Mouse (Mus musculus) small intestine, adult 2 months (tissue): Measurements from ENCODE around the gene Mansc1. TPM values are rescaled to one million over a fixed set of nuclear protein-coding genes. Genes with fewer than 3 reads are reported as not detected.
A peak's percentile ranks its signal among the peaks of the same experiment; 100 is the strongest.

Source experiments
- H3K27ac ChIP-seq: fragments of 200-500 bp; 2 replicates; pipeline ENCODE4 v1.5.1; 2012; ENCODE audit warnings: low read depth, low read length, control low read depth, inconsistent platforms; ENCODE audit not compliant: insufficient read depth
- H3K27me3 ChIP-seq: fragments of 200-500 bp; 2 replicates; pipeline ENCODE4 v1.6.1; 2012; ENCODE audit warnings: mild to moderate bottlenecking, moderate library complexity, low read length, inconsistent platforms; ENCODE audit not compliant: control insufficient read depth, insufficient read depth
- H3K36me3 ChIP-seq: fragments of 200-500 bp; 2 replicates; pipeline ENCODE4 v1.6.1; 2012; ENCODE audit warnings: mild to moderate bottlenecking, low read length, control low read depth, inconsistent platforms; ENCODE audit not compliant: control insufficient read depth, insufficient read depth
- H3K4me1 ChIP-seq: fragments of 200-500 bp; 2 replicates; pipeline ENCODE4 v1.6.1; 2012; ENCODE audit warnings: low read length, inconsistent platforms, mixed read lengths; ENCODE audit not compliant: control insufficient read depth, insufficient read depth, insufficient read length
- H3K4me3 ChIP-seq: fragments of 200-500 bp; 2 replicates; pipeline ENCODE4 v1.5.1; 2012; ENCODE audit warnings: low read depth, mild to moderate bottlenecking, control low read depth, inconsistent platforms, low read length, moderate library complexity
- CTCF ChIP-seq: fragments of 200-500 bp; IDR thresholded peaks from 2 replicates; pipeline ENCODE4 v1.5.1; 2012; ENCODE audit warnings: low read depth, mild to moderate bottlenecking, control low read depth, inconsistent platforms, low read length, moderate library complexity, mixed read lengths; ENCODE audit not compliant: insufficient replicate concordance, insufficient read length; ENCODE audit errors: extremely low read depth
- POLR2A ChIP-seq: fragments of 200-500 bp; IDR thresholded peaks from 2 replicates; pipeline ENCODE4 v1.6.1; 2012; ENCODE audit warnings: low read depth, mild to moderate bottlenecking, control low read depth, inconsistent platforms, low read length, moderate library complexity
- whole genome bisulfite sequencing: fragments of 180-500 bp; shearing (Covaris S2); methylation state at CpG from one replicate; pipeline ENCODE4 v1.1.7; 2018; 5-methylcytosine and 5-hydroxymethylcytosine counted together
- polyA plus RNA-seq: library from polyadenylated mRNA; depleted of rRNA; stranded (reverse); fragments of >200 nt; gene quantifications from 2 replicates; pipeline ENCODE4 v1.2.3, GENCODE M21; 2012

Mansc1 gene
- polyA plus RNA-seq, 1 experiment: 6.9 TPM

DNA sequence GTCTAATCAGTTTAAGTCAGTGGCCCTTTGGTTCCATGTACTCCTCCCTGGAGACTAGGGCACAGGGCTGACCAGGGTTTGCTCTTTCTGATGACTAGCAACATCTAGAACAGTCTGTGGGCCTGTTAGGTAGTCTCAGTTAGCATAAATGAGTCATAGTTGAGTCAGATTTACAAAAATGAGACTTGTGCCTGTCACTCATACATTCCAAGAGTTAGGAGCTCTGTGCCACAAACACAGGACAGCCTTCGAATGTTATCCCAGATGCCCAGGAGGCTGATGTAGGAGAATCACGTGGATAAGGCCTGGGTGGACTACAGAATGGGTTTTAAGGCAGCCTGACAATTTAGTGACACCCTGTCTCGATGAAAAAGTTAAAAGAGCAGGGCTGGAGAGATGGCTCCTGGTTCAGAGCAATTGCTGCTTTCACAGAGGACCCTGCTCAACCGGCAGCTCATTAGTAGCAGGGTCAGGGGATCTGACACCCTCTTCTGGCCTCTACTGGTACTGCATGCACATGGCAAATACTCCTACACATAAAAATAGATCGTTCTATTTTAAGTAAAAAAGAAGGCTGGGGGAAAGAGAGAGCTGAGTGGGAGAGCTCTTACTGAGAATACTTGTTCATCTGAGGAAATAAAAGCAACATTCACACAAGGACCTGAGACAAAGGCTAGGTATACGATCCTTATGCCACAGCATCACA, 11.3 kb downstream of the Mansc1 start:
- no peaks in the 10 kb centered on the region for H3K27me3 ChIP-seq
- TF ChIP-seq POLR2A (no peak), CTCF (peak; percentile 39; the same call in 1 of the 2 replicates)
- H3K4me1 ChIP-seq: peaks cover 10% of the 10 kb centered on the region
- H3K36me3 ChIP-seq: peaks cover 4% of the 10 kb centered on the region; the same call in 1 of the 2 replicates
- H3K27ac ChIP-seq: no peak overlapping the region
- H3K4me3 ChIP-seq: no peak overlapping the region
- 83% methylated on average over 6 of the region's 6 CpGs for WGBS

DNA sequence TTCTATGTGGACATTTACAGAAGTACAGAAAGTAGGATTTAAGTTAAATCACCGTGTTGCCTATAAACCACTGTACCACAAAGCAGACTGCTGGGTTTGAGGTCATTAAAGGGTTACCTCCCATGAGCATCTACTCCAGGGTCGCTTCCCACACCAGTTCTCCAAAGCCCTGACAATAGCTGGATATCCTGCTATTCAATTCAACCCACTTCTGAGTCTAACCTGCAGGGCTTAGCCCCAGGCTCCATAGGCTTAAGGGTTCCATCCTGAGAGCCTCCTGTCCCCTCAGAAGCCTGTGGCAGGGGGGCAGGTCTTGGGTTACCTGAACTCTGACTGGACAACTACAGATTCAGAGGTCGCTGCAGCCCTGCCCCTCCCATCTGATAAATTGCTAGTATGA, 12.2 kb downstream of the Mansc1 start:
- 72% methylated on average over 3 of the region's 3 CpGs for WGBS
- no peak overlapping the region for H3K27ac ChIP-seq

DNA sequence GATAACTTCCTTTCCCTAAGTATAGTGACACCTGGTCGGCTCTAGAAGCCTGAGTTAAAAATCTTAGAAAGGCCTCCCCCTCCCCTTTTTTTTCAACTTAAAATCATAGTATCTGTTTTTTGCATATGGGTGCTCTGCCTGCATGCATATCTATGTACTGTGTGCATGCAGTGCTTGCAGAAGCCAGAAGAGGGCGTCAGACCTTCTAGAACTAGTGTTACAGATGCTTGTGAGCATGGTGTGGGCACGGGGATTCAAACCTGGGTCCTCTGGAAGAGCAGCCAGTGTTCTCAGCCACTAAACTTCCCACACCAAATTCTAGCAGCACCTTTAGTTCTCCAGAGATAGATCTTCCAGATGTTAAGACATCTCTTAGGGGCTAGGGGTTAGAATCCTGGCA, 14.7 kb downstream of the Mansc1 start:
- Histone ChIP-seq H3K4me3 (no peak overlapping the region), H3K27ac (no peak overlapping the region), H3K4me1 (peaks cover 19% of the 10 kb centered on the region; the same call in 1 of the 2 replicates), H3K27me3 (no peaks in the 10 kb centered on the region), H3K36me3 (peaks cover 4% of the 10 kb centered on the region; the same call in 1 of the 2 replicates)
- no peak for TF ChIP-seq POLR2A
- no peak for TF ChIP-seq CTCF
- 64% methylated on average over 3 of the region's 3 CpGs for WGBS

More for the DNA sequence above, 12.2 kb downstream of the Mansc1 start:
- TF ChIP-seq POLR2A (no peak), CTCF (no peak)
- no peaks in the 10 kb centered on the region for H3K27me3 ChIP-seq
- H3K4me3 ChIP-seq: no peak overlapping the region
- peaks cover 4% of the 10 kb centered on the region; the same call in 1 of the 2 replicates for H3K36me3 ChIP-seq
- peaks cover 13% of the 10 kb centered on the region for H3K4me1 ChIP-seq

DNA sequence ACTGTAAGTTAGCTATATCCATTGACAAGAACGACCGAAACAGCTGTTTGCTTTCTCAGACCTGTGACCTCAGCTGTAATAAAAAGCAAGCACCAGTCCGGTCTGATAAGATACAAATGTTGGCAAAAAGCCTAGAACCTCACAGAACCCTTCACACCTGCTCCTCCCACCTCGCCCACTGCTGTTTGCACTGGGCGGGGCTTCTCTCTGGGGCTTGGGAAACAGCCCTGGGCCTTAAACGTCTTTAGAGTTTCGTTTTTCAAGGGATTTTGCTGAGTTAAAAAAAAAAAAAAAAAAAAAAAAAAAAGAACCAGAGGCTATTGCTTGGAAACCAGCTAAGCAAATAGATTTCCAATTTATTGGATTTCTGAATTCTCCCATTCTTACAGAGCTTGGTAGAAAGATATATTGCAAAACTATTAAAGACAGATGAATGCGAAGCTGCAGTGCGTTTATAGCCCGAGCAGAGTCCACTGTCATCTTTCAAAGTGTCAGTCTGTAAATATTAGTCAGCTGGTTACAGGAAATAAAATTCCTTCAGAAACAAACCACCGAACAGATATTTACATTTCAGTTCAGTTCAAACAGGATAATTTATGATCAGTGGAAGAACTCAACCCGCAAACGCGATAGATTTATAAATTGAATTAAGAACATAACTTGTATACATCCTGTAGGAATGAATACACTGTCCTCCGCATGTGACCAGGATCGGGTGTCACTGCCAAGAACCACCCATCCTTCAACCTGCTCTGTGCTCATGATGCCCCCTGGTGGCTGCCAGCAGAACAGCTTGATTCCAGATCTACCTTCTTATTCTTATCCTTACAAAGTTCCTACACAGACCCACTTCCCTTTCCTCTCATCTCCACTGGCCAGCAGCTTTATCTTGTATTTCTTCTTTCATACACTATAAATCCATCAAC, 17.3 kb downstream of the Mansc1 start:
- 4% methylated on average over 16 of the region's 16 CpGs for WGBS
- Histone ChIP-seq H3K4me1 (peaks cover 22% of the 10 kb centered on the region; the same call in 1 of the 2 replicates), H3K27ac (peak overlapping the region; percentile 1; the same call in 1 of the 2 replicates), H3K27me3 (no peaks in the 10 kb centered on the region), H3K36me3 (peaks cover 7% of the 10 kb centered on the region), H3K4me3 (peak overlapping the region; percentile 9; the same call in 1 of the 2 replicates)
- TF ChIP-seq POLR2A (no peak), CTCF (peak; percentile 94)

DNA sequence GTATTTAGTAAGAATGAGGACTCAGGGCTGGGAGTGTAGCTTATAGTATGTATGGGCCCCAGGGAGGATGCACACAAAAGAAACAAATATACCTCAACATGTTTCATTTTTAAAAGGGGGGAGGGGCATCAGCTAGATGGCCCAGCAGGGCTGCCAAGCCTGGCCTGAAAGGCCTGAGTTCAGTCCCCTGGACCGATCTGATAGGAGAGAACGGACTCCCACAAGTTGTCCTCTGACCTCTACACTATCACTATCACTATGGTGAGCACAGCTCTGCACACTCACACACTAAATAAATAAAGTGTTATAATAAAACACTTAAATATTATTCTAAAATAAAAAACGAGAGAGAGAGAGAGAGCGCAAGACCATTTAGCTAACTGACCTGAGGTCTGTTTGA, 18.0 kb downstream of the Mansc1 start:
- TF ChIP-seq CTCF (no peak), POLR2A (no peak)
- H3K27me3 ChIP-seq: no peaks in the 10 kb centered on the region
- peaks cover 22% of the 10 kb centered on the region; the same call in 1 of the 2 replicates for H3K4me1 ChIP-seq
- H3K4me3 ChIP-seq: no peak overlapping the region
- peaks cover 7% of the 10 kb centered on the region for H3K36me3 ChIP-seq
- no peak overlapping the region for H3K27ac ChIP-seq
- 17% methylated on average over 4 of the region's 4 CpGs for WGBS

DNA sequence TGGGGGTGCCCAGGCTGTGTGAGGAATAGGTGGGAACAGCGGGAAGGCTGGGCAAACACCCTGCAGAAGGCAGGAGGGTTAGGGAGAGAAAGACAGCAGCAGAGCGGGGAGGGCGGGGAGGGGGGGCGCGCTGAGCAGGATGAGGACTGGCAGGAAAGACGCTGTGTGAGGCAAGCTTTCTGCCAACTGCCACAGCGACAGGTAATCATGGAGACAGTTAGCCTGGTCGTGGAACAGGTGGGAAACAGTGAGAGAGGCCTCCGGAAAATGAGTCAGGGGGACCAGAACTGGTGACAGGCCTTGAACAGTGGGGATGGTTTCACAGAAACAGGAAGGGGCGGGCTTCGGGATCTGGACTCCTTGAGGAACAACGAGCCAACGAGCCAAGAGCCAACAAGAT, 20.4 kb downstream of the Mansc1 start:
- Histone ChIP-seq H3K27ac (no peak overlapping the region; the same call in 1 of the 2 replicates), H3K36me3 (peaks cover 5% of the 10 kb centered on the region; the same call in 1 of the 2 replicates), H3K4me3 (peak overlapping the region; percentile 16; the same call in 1 of the 2 replicates), H3K4me1 (peaks cover 22% of the 10 kb centered on the region; the same call in 1 of the 2 replicates), H3K27me3 (no peaks in the 10 kb centered on the region)
- no peak for TF ChIP-seq CTCF
- no peak for TF ChIP-seq POLR2A
- WGBS: 33% methylated on average over 13 of the region's 13 CpGs

DNA sequence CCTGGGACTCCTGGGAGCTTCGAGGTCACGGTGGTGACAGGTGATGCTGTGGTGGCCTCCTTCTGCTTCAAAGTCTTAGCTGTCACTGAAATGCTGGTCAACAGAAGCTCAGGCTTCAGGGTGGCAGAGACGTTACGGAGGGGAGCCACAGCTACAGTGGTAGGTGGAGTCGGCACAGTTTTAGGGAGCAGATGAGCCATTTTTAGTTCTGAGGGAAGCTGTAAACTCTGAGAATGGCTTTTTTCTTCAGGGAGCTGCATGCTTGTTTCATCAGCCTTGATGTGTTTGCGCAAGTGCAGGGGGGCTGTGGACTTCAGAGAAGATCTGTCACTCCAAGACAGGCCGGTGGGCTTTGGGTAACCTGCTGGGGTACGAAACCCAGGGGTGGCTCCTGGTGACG, 21.9 kb downstream of the Mansc1 start:
- TF ChIP-seq CTCF: no peak
- TF ChIP-seq POLR2A: no peak
- Histone ChIP-seq H3K27me3 (no peaks in the 10 kb centered on the region), H3K36me3 (peaks cover 5% of the 10 kb centered on the region; the same call in 1 of the 2 replicates), H3K27ac (no peak overlapping the region), H3K4me3 (no peak overlapping the region), H3K4me1 (peaks cover 24% of the 10 kb centered on the region; the same call in 1 of the 2 replicates)
- WGBS: 95% methylated on average over 9 of the region's 9 CpGs
